Mouse (Mus musculus) heart, embryonic 11.5 days (tissue): ENCODE data around the gene Pou6f1. TPM values are rescaled to one million over a fixed set of nuclear protein-coding genes. Genes with fewer than 3 reads are reported as not detected.

Experiments
- ATAC-seq: fragments of 200-750 bp; cut with Nextera tagmentation; replicated peaks from 2 replicates; pipeline ENCODE4 v1.8.0; 2017; ENCODE audit warnings: moderate library complexity; ENCODE audit not compliant: insufficient number of reproducible peaks, low FRiP score, low TSS enrichment
- H3K27ac ChIP-seq: fragments of 300-500 bp; sonication (generic); 2 replicates; pipeline ENCODE4 v1.5.1; 2014; ENCODE audit warnings: mild to moderate bottlenecking, low read depth, low read length
- H3K27me3 ChIP-seq: fragments of 300-500 bp; sonication (generic); 2 replicates; pipeline ENCODE4 v1.6.1; 2014; ENCODE audit warnings: mild to moderate bottlenecking, low read length, mixed read lengths; ENCODE audit not compliant: control insufficient read depth, insufficient read depth
- H3K36me3 ChIP-seq: fragments of 300-500 bp; sonication (generic); 2 replicates; pipeline ENCODE4 v1.6.1; 2014; ENCODE audit warnings: mild to moderate bottlenecking, low read length, moderate library complexity, mixed read lengths; ENCODE audit not compliant: control insufficient read depth, insufficient read depth
- H3K4me1 ChIP-seq: fragments of 300-500 bp; sonication (generic); 2 replicates; pipeline ENCODE4 v1.6.1; 2014; ENCODE audit warnings: low read length; ENCODE audit not compliant: control insufficient read depth, insufficient read depth
- H3K4me2 ChIP-seq: fragments of 300-500 bp; sonication (generic); 2 replicates; pipeline ENCODE4 v1.6.1; 2014; ENCODE audit warnings: mild to moderate bottlenecking, moderate library complexity
- H3K4me3 ChIP-seq: fragments of 300-500 bp; sonication (generic); 2 replicates; pipeline ENCODE4 v1.5.1; 2014; ENCODE audit warnings: low read depth, low read length
- H3K9ac ChIP-seq: fragments of 300-500 bp; sonication (generic); 2 replicates; pipeline ENCODE4 v1.6.1; 2014; ENCODE audit warnings: mild to moderate bottlenecking, low read depth, low read length, moderate library complexity
- H3K9me3 ChIP-seq: fragments of 300-500 bp; sonication (generic); replicated peaks from 2 replicates; pipeline ENCODE4 v1.6.1; 2016; ENCODE audit warnings: low read length; ENCODE audit not compliant: control insufficient read depth
- WGBS: fragments of 180-500 bp; shearing (Covaris S2); extraction: QIAGEN DNeasy Blood & Tissue Kit; methylation state at CpG from one replicate; pipeline ENCODE4 v1.1.7; 2014; ENCODE audit not compliant: insufficient replicate concordance; 5-methylcytosine and 5-hydroxymethylcytosine counted together
- polyA plus RNA-seq: library from polyadenylated mRNA; unstranded; fragments of >200 nt; fragmentation: Nextera tagmentation; extraction: Ambion mirVana; gene quantifications from 2 replicates; pipeline ENCODE4 v1.2.1, GENCODE M21; 2014

Gene Pou6f1
- polyA plus RNA-seq, result 2.3 and 3.1 TPM in 2 replicates

DNA sequence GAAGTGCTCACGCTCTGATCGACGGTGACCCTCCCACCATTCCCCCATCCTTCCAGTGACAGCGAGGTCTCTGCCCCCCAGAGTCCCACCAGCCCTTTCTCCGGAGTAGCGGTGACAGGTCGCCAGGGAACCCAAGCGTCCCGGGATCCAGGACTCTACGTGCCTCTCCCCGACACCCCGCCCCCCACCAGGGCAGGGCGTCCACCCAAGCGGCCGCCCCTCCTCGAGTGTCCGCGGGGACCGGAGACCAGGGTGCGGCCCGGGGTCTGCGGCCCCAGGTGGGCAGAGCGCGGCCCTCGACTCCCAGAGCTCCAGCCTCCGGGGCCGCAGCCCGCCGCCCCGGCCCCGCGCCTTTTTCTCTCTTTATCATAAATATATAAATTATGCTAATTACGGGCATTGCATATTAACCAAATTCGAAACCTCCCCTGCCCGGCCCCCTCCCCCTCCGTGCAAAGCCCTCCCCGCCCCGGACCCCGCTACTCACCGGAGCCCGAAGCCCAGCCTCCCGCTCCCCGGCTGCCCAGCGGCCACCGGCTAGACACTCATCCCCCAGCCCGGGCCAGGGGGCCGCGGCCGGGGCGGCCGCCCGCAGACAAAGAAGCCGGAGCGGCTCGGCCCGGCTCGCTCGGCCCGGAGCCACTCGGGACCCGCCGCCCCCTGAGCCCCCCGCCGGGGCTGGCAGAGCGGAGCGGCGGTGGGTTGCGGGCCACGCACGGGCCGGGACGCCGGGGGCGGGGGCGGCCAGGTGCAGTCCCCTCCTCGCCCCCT, at the start of gene Pou6f1:
Pou6f1 (minus strand) TSS at position 709 of the 771 bp plus-strand sequence.
- no peaks in the 10 kb centered on the region for H3K36me3 ChIP-seq
- no peak within 1 kb of the TSS for H3K27ac ChIP-seq
- no peaks in the 10 kb centered on the region for H3K9me3 ChIP-seq
- H3K27me3 ChIP-seq, result peaks cover 31% of the 10 kb centered on the region
- peaks cover 7% of the 10 kb centered on the region for H3K4me1 ChIP-seq
- H3K4me2 ChIP-seq, result peak within 1 kb of the TSS; percentile 98
- peak; percentile 40 for ATAC-seq
- peak within 1 kb of the TSS; percentile 76 for H3K4me3 ChIP-seq
- peak within 1 kb of the TSS; percentile 85 for H3K9ac ChIP-seq
- under 1% methylated on average over 67 of the region's 76 CpGs for whole genome bisulfite sequencing

DNA sequence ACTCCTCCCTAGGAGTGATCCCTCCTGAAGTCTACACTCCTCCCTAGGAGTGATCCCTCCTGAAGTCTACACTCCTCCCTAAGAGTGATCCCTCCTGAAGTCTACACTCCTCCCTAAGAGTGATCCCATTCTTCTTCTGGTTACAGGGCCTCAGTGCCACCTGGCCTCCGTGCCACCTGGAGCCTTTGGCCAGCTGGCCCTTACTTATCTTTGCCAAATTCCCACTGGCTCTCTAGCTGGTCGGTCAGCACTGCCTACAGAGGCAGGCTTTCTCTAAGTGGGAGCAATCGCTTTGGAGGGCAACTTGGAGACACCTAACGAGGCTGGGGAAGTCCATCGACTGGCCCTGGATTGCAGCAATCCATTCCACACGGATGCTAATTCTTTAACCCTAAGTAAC, 46.4 kb upstream of the Pou6f1 start:
- no peak for ATAC-seq
- Histone ChIP-seq H3K9ac (no peak overlapping the region), H3K27ac (no peak overlapping the region), H3K36me3 (no peaks in the 10 kb centered on the region), H3K4me2 (no peak overlapping the region), H3K4me1 (no peaks in the 10 kb centered on the region), H3K27me3 (no peaks in the 10 kb centered on the region), H3K9me3 (no peaks in the 10 kb centered on the region), H3K4me3 (no peak overlapping the region)
- WGBS, result 72% methylated on average over 6 of the region's 6 CpGs

DNA sequence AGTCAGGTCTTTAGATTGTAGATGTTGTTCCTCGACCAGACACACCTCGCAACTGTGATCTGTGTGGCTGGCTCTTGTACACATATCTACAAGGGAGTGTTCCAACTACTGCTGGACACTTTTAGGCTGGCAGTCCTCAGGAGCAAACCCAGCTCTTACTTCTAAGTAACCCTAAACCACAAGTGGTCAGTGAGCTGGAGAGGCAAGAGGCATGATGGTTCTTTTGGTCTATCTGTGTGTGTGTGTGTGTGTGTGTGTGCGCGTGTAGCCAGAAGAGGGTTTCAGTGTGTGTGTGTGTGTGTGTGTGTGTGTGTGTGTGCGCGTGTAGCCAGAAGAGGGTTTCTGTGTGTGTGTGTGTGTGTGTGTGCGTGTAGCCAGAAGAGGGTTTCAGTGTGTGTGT, 42.7 kb upstream of the Pou6f1 start:
- no peak overlapping the region for H3K4me3 ChIP-seq
- no peak for ATAC-seq
- no peaks in the 10 kb centered on the region; the same call in 1 of the 2 replicates for H3K27me3 ChIP-seq
- peaks cover 10% of the 10 kb centered on the region; the same call in 1 of the 2 replicates for H3K4me1 ChIP-seq
- no peak overlapping the region for H3K27ac ChIP-seq
- no peaks in the 10 kb centered on the region for H3K36me3 ChIP-seq
- H3K4me2 ChIP-seq, result no peak overlapping the region
- H3K9ac ChIP-seq, result no peak overlapping the region
- WGBS, result 88% methylated on average over 7 of the region's 7 CpGs
- no peaks in the 10 kb centered on the region for H3K9me3 ChIP-seq

DNA sequence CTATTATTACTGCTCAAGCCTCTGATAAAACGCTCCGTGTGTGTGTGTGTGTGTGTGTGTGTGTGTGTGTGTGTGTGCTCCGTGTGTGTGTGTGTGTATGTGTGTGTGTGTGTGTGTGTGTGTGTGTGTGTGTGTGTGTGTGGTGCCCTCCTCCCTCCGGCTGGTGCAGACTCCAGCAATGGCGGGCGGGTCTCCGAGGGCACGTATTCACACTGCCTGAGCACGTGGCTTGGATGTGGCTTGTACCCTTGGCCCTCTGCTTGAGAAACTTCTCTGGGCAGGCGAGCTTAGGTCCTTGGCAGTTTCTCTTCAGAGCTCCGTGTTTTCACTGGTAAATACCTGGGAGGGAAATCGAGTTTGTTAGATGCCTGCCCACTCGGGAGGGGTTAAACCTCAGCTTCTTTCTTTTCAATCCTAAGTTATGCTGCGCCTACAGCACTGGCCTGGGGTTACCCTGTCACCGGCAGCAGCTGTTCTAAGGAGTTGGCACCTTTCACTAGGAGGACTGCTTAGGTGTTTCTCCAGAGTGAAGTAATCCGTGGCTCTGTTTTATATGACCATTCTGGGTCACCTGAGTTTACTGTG, 41.5 kb upstream of the Pou6f1 start:
- no peak for ATAC-seq
- no peaks in the 10 kb centered on the region for H3K9me3 ChIP-seq
- 73% methylated on average over 15 of the region's 16 CpGs for WGBS
- H3K4me2 ChIP-seq, result no peak overlapping the region
- H3K9ac ChIP-seq, result no peak overlapping the region
- H3K36me3 ChIP-seq, result no peaks in the 10 kb centered on the region
- no peak overlapping the region for H3K27ac ChIP-seq
- peaks cover 11% of the 10 kb centered on the region for H3K27me3 ChIP-seq
- H3K4me1 ChIP-seq, result peaks cover 20% of the 10 kb centered on the region; the same call in 1 of the 2 replicates
- H3K4me3 ChIP-seq, result no peak overlapping the region

- H3K9me3 ChIP-seq, result no peaks in the 10 kb centered on the region
- no peaks in the 10 kb centered on the region for H3K36me3 ChIP-seq
- H3K9ac ChIP-seq, result no peak overlapping the region
- H3K4me1 ChIP-seq, result peaks cover 25% of the 10 kb centered on the region; the same call in 1 of the 2 replicates
- ATAC-seq, result no peak
- no peak overlapping the region for H3K4me2 ChIP-seq
- no peak overlapping the region for H3K27ac ChIP-seq
- H3K4me3 ChIP-seq, result no peak overlapping the region
- WGBS, result 65% methylated on average over 16 of the region's 16 CpGs
- H3K27me3 ChIP-seq, result peaks cover 21% of the 10 kb centered on the region
These were observed 40.4 kb upstream of the Pou6f1 start for GRCm38 (mm10) chr15:100639972-100640750.

GRCm38 (mm10) chr15:100637661-100638060, 37.9 kb upstream of the Pou6f1 start:
- Histone ChIP-seq H3K9ac (no peak overlapping the region), H3K4me1 (peaks cover 25% of the 10 kb centered on the region; the same call in 1 of the 2 replicates), H3K4me2 (peak overlapping the region; percentile 96; the same call in 1 of the 2 replicates), H3K27ac (no peak overlapping the region), H3K9me3 (no peaks in the 10 kb centered on the region), H3K27me3 (peaks cover 31% of the 10 kb centered on the region), H3K36me3 (no peaks in the 10 kb centered on the region), H3K4me3 (no peak overlapping the region; the same call in 1 of the 2 replicates)
- 20% methylated on average over 6 of the region's 6 CpGs for WGBS
- no peak for ATAC-seq

GRCm38 (mm10) chr15:100636700-100637501, 37.1 kb upstream of the Pou6f1 start, which contains the start of gene Smagp:
TSS of gene Smagp (minus strand) at chr15:100636940.
- no peaks in the 10 kb centered on the region for H3K9me3 ChIP-seq
- H3K27me3 ChIP-seq, result peaks cover 31% of the 10 kb centered on the region
- no peaks in the 10 kb centered on the region for H3K36me3 ChIP-seq
- ATAC-seq, result peak; percentile 36; the same call in 1 of the 2 replicates
- peaks cover 25% of the 10 kb centered on the region; the same call in 1 of the 2 replicates for H3K4me1 ChIP-seq
- H3K4me2 ChIP-seq, result peak within 1 kb of the TSS; percentile 96
- H3K9ac ChIP-seq, result peak within 1 kb of the TSS; percentile 73
- no peak within 1 kb of the TSS for H3K27ac ChIP-seq
- H3K4me3 ChIP-seq, result peak within 1 kb of the TSS; percentile 66
- WGBS, result under 1% methylated on average over 59 of the region's 77 CpGs
